Mouse (Mus musculus): ENCODE measurements around the gene Mast3. TPM values are rescaled to one million over a fixed set of nuclear protein-coding genes. Genes with fewer than 3 reads are reported as not detected.
A peak's percentile ranks its signal among the peaks of the same experiment; 100 is the strongest.

The Mast3 gene
- 18.9 and 21.0 TPM in 2 replicates for polyA plus RNA-seq (2015; fragmentation: Nextera tagmentation; extraction: Ambion mirVana)

GRCm38 (mm10) chr8:70804481-70805206, at the start of gene Mast3:
Gene Mast3 (minus strand): TSS chr8:70805054.
- 1% methylated on average over 43 of the region's 45 CpGs for WGBS

GRCm38 (mm10) chr8:70853863-70854262, 49.0 kb upstream of the Mast3 start:
- 76% methylated on average over 2 of the region's 2 CpGs for WGBS
- Histone ChIP-seq H3K4me2 (no peak overlapping the region), H3K36me3 (peaks cover 12% of the 10 kb centered on the region; the same call in 1 of the 2 replicates), H3K27me3 (replicated peaks) (no peaks in the 10 kb centered on the region), H3K27ac (replicated peaks) (no peak overlapping the region), H3K4me3 (replicated peaks) (no peak overlapping the region), H3K9ac (replicated peaks) (no peak overlapping the region), H3K9me3 (replicated peaks) (no peaks in the 10 kb centered on the region), H3K4me1 (peaks cover 37% of the 10 kb centered on the region)
- ATAC-seq (ENCODE audit: low FRiP score): no peak

More at GRCm38 (mm10) chr8:70804481-70805206, at the start of gene Mast3:
- Histone ChIP-seq H3K4me1 (peaks cover 20% of the 10 kb centered on the region), H3K9ac (replicated peaks) (peak within 1 kb of the TSS; percentile 57), H3K27me3 (replicated peaks) (peaks cover 52% of the 10 kb centered on the region), H3K27ac (replicated peaks) (no peak within 1 kb of the TSS), H3K4me2 (peak within 1 kb of the TSS; percentile 91), H3K9me3 (replicated peaks) (no peaks in the 10 kb centered on the region), H3K36me3 (no peaks in the 10 kb centered on the region), H3K4me3 (replicated peaks) (peak within 1 kb of the TSS; percentile 53)
- peak; percentile 84 for ATAC-seq (ENCODE audit: low FRiP score)

GRCm38 (mm10) chr8:70852595-70853231, 47.9 kb upstream of the Mast3 start:
- Histone ChIP-seq H3K27ac (replicated peaks) (no peak overlapping the region), H3K9me3 (replicated peaks) (no peaks in the 10 kb centered on the region), H3K27me3 (replicated peaks) (no peaks in the 10 kb centered on the region), H3K4me1 (peaks cover 26% of the 10 kb centered on the region), H3K4me3 (replicated peaks) (no peak overlapping the region), H3K36me3 (peaks cover 12% of the 10 kb centered on the region; the same call in 1 of the 2 replicates), H3K9ac (replicated peaks) (no peak overlapping the region), H3K4me2 (no peak overlapping the region)
- WGBS: 93% methylated on average over 41 of the region's 41 CpGs
- ATAC-seq (ENCODE audit: low FRiP score): no peak

GRCm38 (mm10) chr8:70851837-70852236, 47.0 kb upstream of the Mast3 start:
- WGBS: 45% methylated on average over 6 of the region's 6 CpGs
- no peak overlapping the region for H3K9ac ChIP-seq (replicated peaks)
- H3K9me3 ChIP-seq (replicated peaks): no peaks in the 10 kb centered on the region
- H3K4me3 ChIP-seq (replicated peaks): no peak overlapping the region
- peaks cover 12% of the 10 kb centered on the region; the same call in 1 of the 2 replicates for H3K36me3 ChIP-seq
- no peaks in the 10 kb centered on the region for H3K27me3 ChIP-seq (replicated peaks)
- H3K4me1 ChIP-seq: peaks cover 17% of the 10 kb centered on the region
- no peak overlapping the region for H3K27ac ChIP-seq (replicated peaks)
- no peak for ATAC-seq (ENCODE audit: low FRiP score)
- H3K4me2 ChIP-seq: no peak overlapping the region

GRCm38 (mm10) chr8:70850947-70851346, 46.1 kb upstream of the Mast3 start:
- no peak overlapping the region for H3K27ac ChIP-seq (replicated peaks)
- no peak for ATAC-seq (ENCODE audit: low FRiP score)
- H3K4me1 ChIP-seq: peaks cover 10% of the 10 kb centered on the region
- H3K36me3 ChIP-seq: peaks cover 12% of the 10 kb centered on the region; the same call in 1 of the 2 replicates
- H3K4me3 ChIP-seq (replicated peaks): no peak overlapping the region
- H3K27me3 ChIP-seq (replicated peaks): no peaks in the 10 kb centered on the region
- H3K9me3 ChIP-seq (replicated peaks): no peaks in the 10 kb centered on the region
- H3K4me2 ChIP-seq: no peak overlapping the region
- WGBS: 85% methylated on average over 4 of the region's 4 CpGs
- H3K9ac ChIP-seq (replicated peaks): no peak overlapping the region

- ATAC-seq (ENCODE audit: low FRiP score): no peak
- peaks cover 8% of the 10 kb centered on the region for H3K4me1 ChIP-seq
- no peak overlapping the region for H3K9ac ChIP-seq (replicated peaks)
- H3K4me3 ChIP-seq (replicated peaks): no peak overlapping the region
- H3K27me3 ChIP-seq (replicated peaks): no peaks in the 10 kb centered on the region
- no peak overlapping the region for H3K4me2 ChIP-seq
- no peaks in the 10 kb centered on the region for H3K9me3 ChIP-seq (replicated peaks)
- WGBS: 84% methylated on average over 7 of the region's 7 CpGs
- peaks cover 12% of the 10 kb centered on the region; the same call in 1 of the 2 replicates for H3K36me3 ChIP-seq
- H3K27ac ChIP-seq (replicated peaks): no peak overlapping the region
Measured at GRCm38 (mm10) chr8:70850132-70850845, 45.4 kb upstream of the Mast3 start.

- Histone ChIP-seq H3K27ac (replicated peaks) (no peak overlapping the region), H3K4me1 (peaks cover 8% of the 10 kb centered on the region; the same call in 1 of the 2 replicates), H3K9ac (replicated peaks) (no peak overlapping the region), H3K36me3 (peaks cover 12% of the 10 kb centered on the region; the same call in 1 of the 2 replicates), H3K4me2 (no peak overlapping the region), H3K27me3 (replicated peaks) (no peaks in the 10 kb centered on the region), H3K4me3 (replicated peaks) (no peak overlapping the region), H3K9me3 (replicated peaks) (no peaks in the 10 kb centered on the region)
- 86% methylated on average over 3 of the region's 3 CpGs for WGBS
- ATAC-seq (ENCODE audit: low FRiP score): no peak
Measured at GRCm38 (mm10) chr8:70849333-70849990, 44.6 kb upstream of the Mast3 start.

GRCm38 (mm10) chr8:70846371-70847154, 41.7 kb upstream of the Mast3 start:
- H3K4me1 ChIP-seq: peaks cover 4% of the 10 kb centered on the region; the same call in 1 of the 2 replicates
- no peak overlapping the region for H3K27ac ChIP-seq (replicated peaks)
- WGBS: 57% methylated on average over 15 of the region's 15 CpGs
- H3K9ac ChIP-seq (replicated peaks): no peak overlapping the region
- H3K36me3 ChIP-seq: peaks cover 10% of the 10 kb centered on the region; the same call in 1 of the 2 replicates
- H3K9me3 ChIP-seq (replicated peaks): no peaks in the 10 kb centered on the region
- no peak overlapping the region for H3K4me3 ChIP-seq (replicated peaks)
- H3K27me3 ChIP-seq (replicated peaks): no peaks in the 10 kb centered on the region
- no peak overlapping the region for H3K4me2 ChIP-seq
- no peak for ATAC-seq (ENCODE audit: low FRiP score)

GRCm38 (mm10) chr8:70845108-70845507, 40.3 kb upstream of the Mast3 start:
- peaks cover 16% of the 10 kb centered on the region for H3K4me1 ChIP-seq
- H3K9me3 ChIP-seq (replicated peaks): no peaks in the 10 kb centered on the region
- H3K4me3 ChIP-seq (replicated peaks): no peak overlapping the region
- no peak for ATAC-seq (ENCODE audit: low FRiP score)
- no peak overlapping the region for H3K4me2 ChIP-seq
- WGBS: 40% methylated on average over 5 of the region's 5 CpGs
- H3K27me3 ChIP-seq (replicated peaks): no peaks in the 10 kb centered on the region
- H3K36me3 ChIP-seq: peaks cover 7% of the 10 kb centered on the region; the same call in 1 of the 2 replicates
- no peak overlapping the region for H3K27ac ChIP-seq (replicated peaks)
- H3K9ac ChIP-seq (replicated peaks): no peak overlapping the region

GRCm38 (mm10) chr8:70844523-70844922, 39.7 kb upstream of the Mast3 start:
- H3K27ac ChIP-seq (replicated peaks): no peak overlapping the region
- ATAC-seq (ENCODE audit: low FRiP score): no peak

More at GRCm38 (mm10) chr8:70844523-70844922, 39.7 kb upstream of the Mast3 start:
- Histone ChIP-seq H3K9ac (replicated peaks) (no peak overlapping the region), H3K36me3 (peaks cover 5% of the 10 kb centered on the region; the same call in 1 of the 2 replicates), H3K4me1 (peaks cover 19% of the 10 kb centered on the region), H3K9me3 (replicated peaks) (no peaks in the 10 kb centered on the region), H3K4me3 (replicated peaks) (no peak overlapping the region), H3K27me3 (replicated peaks) (no peaks in the 10 kb centered on the region), H3K4me2 (no peak overlapping the region)
- 2% methylated on average over 6 of the region's 6 CpGs for WGBS

Data from neural tube, embryonic 15.5 days (tissue).